Mouse (Mus musculus): ENCODE measurements at regions not wholly inside any gene's neighbourhood (a gene's known extent, or its start where the extent isn't known, plus 50 kb on each side); places are given as distances from the start of the nearest gene placed in this dataset.

DNA sequence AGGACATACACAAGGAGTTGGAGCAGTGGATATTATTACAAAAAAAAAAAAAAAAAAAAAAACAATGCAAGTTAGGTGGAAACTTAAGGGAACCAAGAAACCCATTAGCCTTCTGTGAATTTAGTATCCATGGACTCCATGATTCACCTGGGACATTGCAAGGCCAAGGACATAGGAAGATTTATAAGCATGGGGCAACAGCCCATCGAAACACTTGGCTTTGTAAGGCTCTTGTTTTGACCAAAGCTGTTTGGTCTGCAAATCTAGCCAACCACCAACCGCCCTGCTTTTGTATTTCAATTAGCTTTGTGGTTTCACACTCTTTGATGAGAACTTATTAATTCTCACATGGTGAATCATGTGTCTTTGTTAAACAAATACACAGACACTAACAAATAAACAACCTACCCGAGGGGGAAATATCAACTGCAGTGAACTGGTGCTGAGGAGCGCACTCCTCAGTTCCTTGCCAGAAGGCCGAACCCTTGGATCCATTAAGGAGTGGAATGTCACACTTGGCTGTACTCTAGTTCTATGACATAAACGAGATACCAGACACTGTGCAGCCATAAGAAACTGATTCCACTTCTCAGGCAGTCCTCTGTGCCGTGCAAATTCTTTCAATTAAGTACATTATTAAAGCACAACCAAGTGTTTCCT lies 529.7 kb downstream of the Tmem38b start:
- ATAC-seq (replicated peaks; ENCODE audit: low FRiP score) = no peak
- WGBS = 51% methylated on average over 7 of the region's 7 CpGs
- H3K9me3 ChIP-seq (replicated peaks) = no peaks in the 10 kb centered on the region
- H3K4me2 ChIP-seq = no peak overlapping the region
- no peak overlapping the region for H3K9ac ChIP-seq
- no peak overlapping the region for H3K27ac ChIP-seq
- no peak overlapping the region for H3K4me3 ChIP-seq (replicated peaks)
- no peaks in the 10 kb centered on the region for H3K36me3 ChIP-seq
- H3K4me1 ChIP-seq = no peaks in the 10 kb centered on the region
- no peaks in the 10 kb centered on the region for H3K27me3 ChIP-seq

- Histone ChIP-seq H3K36me3 (no peaks in the 10 kb centered on the region), H3K4me1 (no peaks in the 10 kb centered on the region), H3K4me3 (replicated peaks) (no peak overlapping the region), H3K4me2 (no peak overlapping the region), H3K9me3 (replicated peaks) (no peaks in the 10 kb centered on the region), H3K9ac (no peak overlapping the region), H3K27ac (no peak overlapping the region), H3K27me3 (no peaks in the 10 kb centered on the region)
- WGBS = 86% methylated on average over 2 of the region's 2 CpGs
- ATAC-seq (replicated peaks; ENCODE audit: low FRiP score) = no peak
These were observed 530.2 kb downstream of the Tmem38b start for GRCm38 (mm10) chr4:54356041-54356427.

- no peak overlapping the region for H3K4me2 ChIP-seq
- ATAC-seq (replicated peaks; ENCODE audit: low FRiP score) = no peak
- no peaks in the 10 kb centered on the region for H3K27me3 ChIP-seq
- H3K4me1 ChIP-seq = peaks cover 15% of the 10 kb centered on the region
- no peaks in the 10 kb centered on the region for H3K36me3 ChIP-seq
- H3K4me3 ChIP-seq (replicated peaks) = no peak overlapping the region
- 71% methylated on average over 3 of the region's 3 CpGs for WGBS
- no peak overlapping the region for H3K27ac ChIP-seq
- H3K9ac ChIP-seq = no peak overlapping the region
- no peaks in the 10 kb centered on the region for H3K9me3 ChIP-seq (replicated peaks)
These were observed 545.1 kb downstream of the Tmem38b start for GRCm38 (mm10) chr4:54370909-54371308.

DNA sequence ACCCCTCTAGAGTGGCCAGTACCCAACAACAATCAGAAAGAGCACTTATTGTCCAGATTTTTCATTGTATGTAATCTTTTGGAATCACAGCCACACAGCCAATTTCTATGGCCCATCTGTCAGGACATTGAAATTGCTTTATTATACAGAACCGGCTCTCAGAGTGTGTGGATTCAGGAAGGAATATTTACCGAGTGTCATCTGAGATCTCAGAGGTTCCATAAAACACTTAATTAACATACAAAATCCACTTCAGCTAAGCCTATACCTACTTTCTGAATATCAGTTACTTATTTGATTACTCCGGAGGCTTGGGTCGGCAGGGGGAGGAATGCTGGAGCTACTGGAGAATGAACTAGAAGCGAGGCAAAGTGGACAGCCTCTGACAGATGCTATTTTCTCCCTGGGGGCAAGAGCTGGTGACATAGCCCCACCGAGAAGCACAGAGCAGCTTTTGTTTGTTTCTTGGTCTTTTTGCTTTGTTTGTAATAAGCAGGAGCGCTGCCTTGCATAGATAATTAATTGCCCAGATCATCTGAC lies 545.6 kb downstream of the Tmem38b start:
- Histone ChIP-seq H3K27ac (no peak overlapping the region), H3K4me2 (no peak overlapping the region), H3K4me3 (replicated peaks) (no peak overlapping the region), H3K9ac (no peak overlapping the region), H3K4me1 (peaks cover 15% of the 10 kb centered on the region), H3K9me3 (replicated peaks) (no peaks in the 10 kb centered on the region), H3K36me3 (no peaks in the 10 kb centered on the region), H3K27me3 (no peaks in the 10 kb centered on the region)
- no peak for ATAC-seq (replicated peaks; ENCODE audit: low FRiP score)
- WGBS = 34% methylated on average over 7 of the region's 7 CpGs

GRCm38 (mm10) chr4:54373606-54374005 lies 547.8 kb downstream of the Tmem38b start:
- WGBS = 31% methylated on average over 2 of the region's 2 CpGs
- H3K9me3 ChIP-seq (replicated peaks) = no peaks in the 10 kb centered on the region
- H3K36me3 ChIP-seq = no peaks in the 10 kb centered on the region
- no peak overlapping the region for H3K4me3 ChIP-seq (replicated peaks)
- 0 out of 2 replicates have a peak, but pooled peaks have one; percentile 36 for ATAC-seq (replicated peaks; ENCODE audit: low FRiP score)
- peaks cover 15% of the 10 kb centered on the region for H3K4me1 ChIP-seq
- no peak overlapping the region for H3K27ac ChIP-seq
- no peak overlapping the region for H3K9ac ChIP-seq
- H3K4me2 ChIP-seq = no peak overlapping the region
- no peaks in the 10 kb centered on the region for H3K27me3 ChIP-seq

GRCm38 (mm10) chr4:54374457-54374856 lies 548.6 kb downstream of the Tmem38b start:
- peaks cover 15% of the 10 kb centered on the region for H3K4me1 ChIP-seq
- no peak overlapping the region for H3K4me3 ChIP-seq (replicated peaks)
- H3K36me3 ChIP-seq = no peaks in the 10 kb centered on the region
- no peak overlapping the region for H3K27ac ChIP-seq
- H3K4me2 ChIP-seq = no peak overlapping the region
- ATAC-seq (replicated peaks; ENCODE audit: low FRiP score) = peak; percentile 60; the same call in 1 of the 2 replicates
- no peaks in the 10 kb centered on the region for H3K9me3 ChIP-seq (replicated peaks)
- H3K27me3 ChIP-seq = no peaks in the 10 kb centered on the region
- 17% methylated on average over 5 of the region's 5 CpGs for WGBS
- no peak overlapping the region for H3K9ac ChIP-seq

DNA sequence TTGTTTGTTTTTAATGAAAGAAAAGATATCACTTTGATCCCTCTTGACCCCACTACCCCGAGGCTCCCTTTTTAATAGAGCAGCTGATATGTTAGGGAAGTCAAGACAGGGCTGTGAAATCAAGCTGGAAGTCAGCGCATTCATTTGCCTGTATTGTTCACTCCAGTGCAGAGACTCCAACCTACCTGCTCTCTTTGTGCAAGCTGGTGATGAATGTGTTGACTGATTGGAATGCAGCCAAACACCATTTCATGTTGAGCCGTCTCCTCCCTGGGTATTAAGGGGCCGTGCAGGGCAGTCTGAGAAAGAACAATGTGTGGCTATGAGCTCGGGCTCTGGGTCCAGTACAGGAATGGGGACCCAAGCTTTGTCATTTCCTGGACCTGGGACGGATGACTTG lies 557.4 kb upstream of the Zfp462 start:
- Histone ChIP-seq H3K36me3 (no peaks in the 10 kb centered on the region), H3K27ac (no peak overlapping the region), H3K4me1 (no peaks in the 10 kb centered on the region), H3K9ac (no peak overlapping the region), H3K4me3 (replicated peaks) (no peak overlapping the region), H3K27me3 (no peaks in the 10 kb centered on the region), H3K9me3 (replicated peaks) (no peaks in the 10 kb centered on the region), H3K4me2 (no peak overlapping the region)
- WGBS = 54% methylated on average over 6 of the region's 6 CpGs
- no peak for ATAC-seq (replicated peaks; ENCODE audit: low FRiP score)

DNA sequence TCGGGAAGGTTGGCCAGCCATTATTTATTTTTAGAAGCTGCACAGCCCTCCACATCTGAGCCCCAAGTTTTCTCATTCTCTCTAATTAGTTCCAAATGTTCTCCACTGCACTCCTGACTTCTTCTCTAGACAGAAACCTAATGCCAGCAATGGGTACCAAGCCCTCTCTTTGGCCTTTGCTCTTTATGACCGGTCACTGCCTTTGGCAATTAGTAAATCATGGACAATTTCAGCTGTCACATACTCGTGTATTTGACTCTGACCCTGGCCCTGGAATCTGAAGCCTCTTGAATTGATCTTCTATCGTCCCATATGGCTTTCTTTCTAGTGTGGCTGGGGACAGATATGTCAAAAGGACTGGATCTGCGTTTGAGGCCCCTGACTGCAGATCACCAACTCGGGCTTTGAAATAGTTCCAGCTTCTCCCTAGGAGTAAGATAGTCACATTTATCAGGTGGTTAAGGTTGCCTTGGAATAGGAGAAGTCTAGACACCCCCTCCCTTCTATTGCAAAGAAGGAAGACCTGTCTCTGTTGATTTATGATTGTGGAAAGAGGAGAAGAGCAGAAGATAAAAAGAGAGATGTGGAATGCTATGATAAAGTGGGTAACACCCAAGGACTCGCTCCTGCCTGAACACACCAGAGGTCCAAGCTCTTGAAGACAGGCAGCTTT lies 553.2 kb upstream of the Zfp462 start:
- Histone ChIP-seq H3K4me2 (no peak overlapping the region), H3K27ac (no peak overlapping the region), H3K36me3 (no peaks in the 10 kb centered on the region), H3K27me3 (no peaks in the 10 kb centered on the region), H3K9me3 (replicated peaks) (no peaks in the 10 kb centered on the region), H3K4me3 (replicated peaks) (no peak overlapping the region), H3K9ac (no peak overlapping the region), H3K4me1 (no peaks in the 10 kb centered on the region)
- peak; percentile 58; the same call in 1 of the 2 replicates for ATAC-seq (replicated peaks; ENCODE audit: low FRiP score)
- 19% methylated on average over 7 of the region's 7 CpGs for WGBS

DNA sequence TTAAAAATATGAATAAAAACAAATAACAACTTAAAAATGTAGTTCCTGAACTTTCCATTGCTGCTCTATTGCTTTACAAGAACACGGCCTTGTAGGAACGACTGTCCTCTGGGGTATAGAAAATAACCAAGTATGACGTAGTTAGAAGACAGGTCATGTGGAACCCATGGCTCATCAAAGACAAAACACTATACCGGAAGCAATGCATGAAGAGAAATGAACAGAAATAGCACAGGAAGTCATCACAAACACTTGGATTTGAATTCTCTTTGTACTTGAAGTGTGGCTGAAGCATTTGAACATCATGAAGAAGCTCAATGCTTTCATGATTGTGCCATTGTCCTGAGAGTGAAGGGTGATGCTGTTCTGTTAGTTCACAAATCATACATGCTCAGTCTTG lies 538.7 kb upstream of the Zfp462 start:
- no peak overlapping the region for H3K4me3 ChIP-seq (replicated peaks)
- H3K9me3 ChIP-seq (replicated peaks) = no peaks in the 10 kb centered on the region
- H3K4me1 ChIP-seq = no peaks in the 10 kb centered on the region
- no peaks in the 10 kb centered on the region for H3K27me3 ChIP-seq
- WGBS = 85% methylated on average over 4 of the region's 4 CpGs
- no peak overlapping the region for H3K27ac ChIP-seq
- H3K9ac ChIP-seq = no peak overlapping the region
- no peak for ATAC-seq (replicated peaks; ENCODE audit: low FRiP score)
- H3K4me2 ChIP-seq = no peak overlapping the region
- no peaks in the 10 kb centered on the region for H3K36me3 ChIP-seq

GRCm38 (mm10) chr4:54407930-54408329 lies 536.9 kb upstream of the Zfp462 start:
- Histone ChIP-seq H3K27ac (no peak overlapping the region), H3K9me3 (replicated peaks) (no peaks in the 10 kb centered on the region), H3K4me3 (replicated peaks) (no peak overlapping the region), H3K9ac (no peak overlapping the region), H3K36me3 (no peaks in the 10 kb centered on the region), H3K4me1 (no peaks in the 10 kb centered on the region), H3K27me3 (no peaks in the 10 kb centered on the region), H3K4me2 (no peak overlapping the region)
- ATAC-seq (replicated peaks; ENCODE audit: low FRiP score) = no peak
- WGBS = 61% methylated on average over 2 of the region's 2 CpGs

GRCm38 (mm10) chr4:54430789-54431188 lies 514.1 kb upstream of the Zfp462 start:
- 72% methylated on average over 3 of the region's 3 CpGs for WGBS
- no peak overlapping the region for H3K27ac ChIP-seq

GRCm38 (mm10) chr4:54460596-54460995 lies 484.3 kb upstream of the Zfp462 start:
- Histone ChIP-seq H3K9ac (no peak overlapping the region), H3K36me3 (no peaks in the 10 kb centered on the region), H3K4me3 (replicated peaks) (no peak overlapping the region), H3K4me1 (no peaks in the 10 kb centered on the region), H3K27me3 (no peaks in the 10 kb centered on the region), H3K4me2 (no peak overlapping the region), H3K9me3 (replicated peaks) (no peaks in the 10 kb centered on the region), H3K27ac (no peak overlapping the region)
- WGBS = 85% methylated on average over 2 of the region's 2 CpGs
- no peak for ATAC-seq (replicated peaks; ENCODE audit: low FRiP score)

More at GRCm38 (mm10) chr4:54430789-54431188, 514.1 kb upstream of the Zfp462 start:
- Histone ChIP-seq H3K4me3 (replicated peaks) (no peak overlapping the region), H3K4me2 (no peak overlapping the region), H3K36me3 (no peaks in the 10 kb centered on the region), H3K4me1 (no peaks in the 10 kb centered on the region), H3K27me3 (no peaks in the 10 kb centered on the region), H3K9me3 (replicated peaks) (no peaks in the 10 kb centered on the region), H3K9ac (no peak overlapping the region)
- no peak for ATAC-seq (replicated peaks; ENCODE audit: low FRiP score)
